Mouse (Mus musculus) heart, embryonic 12.5 days (tissue): ENCODE measurements around the gene Mansc4. TPM values are rescaled to one million over a fixed set of nuclear protein-coding genes. Genes with fewer than 3 reads are reported as not detected.

Experiments used
- ATAC-seq: fragments of 200-750 bp; cut with Nextera tagmentation; 2 replicates; pipeline ENCODE4 v1.8.0; 2017; ENCODE audit warnings: moderate TSS enrichment, moderate library complexity; ENCODE audit not compliant: insufficient number of reproducible peaks, low FRiP score
- H3K27ac ChIP-seq: fragments of 300-500 bp; sonication (generic); 2 replicates; pipeline ENCODE4 v1.5.1; 2016; ENCODE audit warnings: mild to moderate bottlenecking, moderate library complexity; ENCODE audit not compliant: poor library complexity, severe bottlenecking
- H3K27me3 ChIP-seq: fragments of 300-500 bp; sonication (generic); replicated peaks from 2 replicates; pipeline ENCODE4 v1.6.1; 2016; ENCODE audit warnings: mild to moderate bottlenecking, moderate library complexity
- H3K36me3 ChIP-seq: fragments of 300-500 bp; sonication (generic); 2 replicates; pipeline ENCODE4 v1.6.1; 2016; ENCODE audit warnings: mild to moderate bottlenecking, moderate library complexity
- H3K4me1 ChIP-seq: fragments of 300-500 bp; sonication (generic); replicated peaks from 2 replicates; pipeline ENCODE4 v1.6.1; 2016; ENCODE audit warnings: mild to moderate bottlenecking
- H3K4me2 ChIP-seq: fragments of 300-500 bp; sonication (generic); 2 replicates; pipeline ENCODE4 v1.6.1; 2016; ENCODE audit warnings: mild to moderate bottlenecking, moderate library complexity
- H3K4me3 ChIP-seq: fragments of 300-500 bp; sonication (generic); 2 replicates; pipeline ENCODE4 v1.5.1; 2016; ENCODE audit warnings: mild to moderate bottlenecking
- H3K9ac ChIP-seq: fragments of 300-500 bp; sonication (generic); 2 replicates; pipeline ENCODE4 v1.6.1; 2016; ENCODE audit warnings: mild to moderate bottlenecking, moderate library complexity
- H3K9me3 ChIP-seq: fragments of 300-500 bp; sonication (generic); replicated peaks from 2 replicates; pipeline ENCODE4 v1.6.1; 2016; ENCODE audit warnings: mild to moderate bottlenecking, moderate library complexity
- WGBS: fragments of 180-500 bp; shearing (Covaris S2); methylation state at CpG from one replicate; pipeline ENCODE4 v1.1.7; 2016; 5-methylcytosine and 5-hydroxymethylcytosine counted together
- polyA plus RNA-seq: library from polyadenylated mRNA; unstranded; fragments of >200 nt; fragmentation: Nextera tagmentation; extraction: Ambion mirVana; gene quantifications from 2 replicates; pipeline ENCODE4 v1.2.1, GENCODE M21; 2016

The Mansc4 gene
- polyA plus RNA-seq, 1 experiment from 2014 or later = 0.46 TPM

DNA sequence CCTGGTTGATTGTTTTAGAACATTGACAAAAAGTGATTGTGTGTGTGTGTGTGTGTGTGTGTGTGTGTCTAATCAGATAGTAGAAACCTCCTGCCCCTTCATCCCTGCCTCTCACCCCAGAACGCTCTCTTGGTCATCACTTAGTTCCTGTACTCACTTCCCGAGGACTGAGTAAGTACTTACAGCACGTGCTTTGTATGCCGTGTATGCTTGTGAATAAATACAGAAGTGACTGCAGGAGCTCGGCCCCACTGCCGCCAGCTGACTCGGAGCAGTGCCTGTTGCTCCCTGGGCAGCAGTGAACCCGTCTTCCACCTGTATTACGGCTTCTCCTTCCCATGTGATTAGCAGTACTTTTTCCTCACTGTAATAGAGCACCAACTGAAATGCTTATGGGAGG is 34.4 kb downstream of the Mansc4 start:
- 89% methylated on average over 9 of the region's 9 CpGs for WGBS
- Histone ChIP-seq H3K9me3 (no peaks in the 10 kb centered on the region), H3K4me1 (peaks cover 15% of the 10 kb centered on the region), H3K27ac (no peak overlapping the region), H3K4me2 (no peak overlapping the region), H3K4me3 (no peak overlapping the region), H3K27me3 (no peaks in the 10 kb centered on the region), H3K36me3 (peaks cover 86% of the 10 kb centered on the region), H3K9ac (no peak overlapping the region)
- no peak for ATAC-seq

DNA sequence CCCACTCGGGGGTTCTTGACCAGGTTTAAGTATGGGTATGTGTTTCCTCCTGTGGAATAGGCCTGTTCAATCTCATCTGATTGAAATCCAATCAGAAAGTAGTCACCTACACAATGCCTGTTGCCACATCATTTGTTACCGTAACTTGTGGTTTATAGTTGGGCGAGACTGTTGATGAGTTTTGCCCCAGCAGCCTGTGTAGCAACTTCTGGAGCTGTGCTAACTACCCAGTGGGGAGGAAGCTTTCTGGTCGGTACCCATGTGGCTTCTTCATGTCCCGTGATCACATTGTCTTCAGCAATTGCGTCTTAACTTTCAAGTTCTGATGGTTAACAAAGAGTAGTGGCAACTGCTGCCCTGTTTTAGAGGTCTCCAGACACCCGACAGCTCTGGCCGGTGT is 35.2 kb downstream of the Mansc4 start:
- Histone ChIP-seq H3K27me3 (no peaks in the 10 kb centered on the region), H3K4me1 (peaks cover 15% of the 10 kb centered on the region), H3K9me3 (no peaks in the 10 kb centered on the region), H3K27ac (no peak overlapping the region), H3K4me2 (no peak overlapping the region), H3K4me3 (no peak overlapping the region), H3K9ac (no peak overlapping the region), H3K36me3 (peaks cover 86% of the 10 kb centered on the region)
- WGBS = 89% methylated on average over 8 of the region's 8 CpGs
- no peak for ATAC-seq

DNA sequence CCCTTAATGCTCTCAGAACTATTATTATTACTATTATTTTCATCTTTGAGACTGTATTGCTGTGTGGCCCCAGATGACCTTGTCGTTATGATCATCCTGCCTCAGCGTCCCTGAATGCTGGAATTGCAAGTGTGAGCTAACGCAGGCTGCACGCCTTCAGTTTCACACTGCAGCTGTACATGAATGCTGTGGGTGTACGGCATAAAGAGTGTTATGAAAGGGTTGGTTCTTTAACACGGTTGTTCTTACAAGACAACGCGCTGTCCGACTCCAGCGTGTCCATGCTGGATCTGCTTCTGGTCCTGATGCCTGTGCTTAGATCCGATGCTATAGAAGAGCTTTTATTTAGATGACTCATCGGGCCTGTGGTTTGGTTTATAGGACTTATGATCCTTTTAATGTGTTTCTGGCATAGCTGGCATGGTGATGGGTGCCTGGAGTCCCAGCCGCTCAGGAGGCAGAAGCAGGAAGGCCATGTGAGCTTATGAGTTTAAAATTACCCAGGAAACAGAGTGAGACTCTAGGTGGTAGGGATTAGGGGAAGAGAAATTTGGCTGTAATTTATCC is 37.5 kb downstream of the Mansc4 start:
- Histone ChIP-seq H3K4me1 (peaks cover 5% of the 10 kb centered on the region), H3K36me3 (peaks cover 73% of the 10 kb centered on the region), H3K9ac (no peak overlapping the region), H3K27me3 (no peaks in the 10 kb centered on the region), H3K4me2 (no peak overlapping the region), H3K4me3 (no peak overlapping the region), H3K27ac (no peak overlapping the region), H3K9me3 (no peaks in the 10 kb centered on the region)
- no peak for ATAC-seq
- 93% methylated on average over 13 of the region's 13 CpGs for WGBS

DNA sequence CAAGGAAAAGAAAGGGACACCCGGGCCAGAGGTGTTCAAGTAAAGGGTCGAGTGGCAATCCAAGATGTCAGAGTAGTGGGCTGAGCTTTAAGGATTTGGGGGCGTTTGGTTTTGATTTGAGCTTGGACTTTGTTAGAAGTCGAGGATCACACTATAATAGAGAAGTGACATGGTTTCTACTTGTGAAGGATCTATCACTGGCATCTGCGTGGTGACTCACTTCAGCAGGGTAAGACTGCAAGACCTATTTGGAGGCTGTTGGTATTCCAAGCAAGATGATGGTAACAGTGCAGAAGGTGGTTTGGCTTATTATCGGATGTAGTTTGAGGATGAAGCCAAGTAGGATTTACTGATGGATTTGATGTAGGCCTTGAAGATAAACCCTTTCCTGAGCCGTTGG is 43.2 kb downstream of the Mansc4 start:
- Histone ChIP-seq H3K9ac (peak overlapping the region; percentile 95), H3K36me3 (peaks cover 26% of the 10 kb centered on the region), H3K27me3 (0 out of 2 replicates have a peak, but pooled peaks cover 2% of the 10 kb centered on the region), H3K9me3 (no peaks in the 10 kb centered on the region; the same call in 1 of the 2 replicates), H3K4me1 (peaks cover 18% of the 10 kb centered on the region), H3K27ac (no peak overlapping the region), H3K4me2 (peak overlapping the region; percentile 76), H3K4me3 (peak overlapping the region; percentile 91)
- no peak for ATAC-seq
- 49% methylated on average over 7 of the region's 7 CpGs for WGBS

DNA sequence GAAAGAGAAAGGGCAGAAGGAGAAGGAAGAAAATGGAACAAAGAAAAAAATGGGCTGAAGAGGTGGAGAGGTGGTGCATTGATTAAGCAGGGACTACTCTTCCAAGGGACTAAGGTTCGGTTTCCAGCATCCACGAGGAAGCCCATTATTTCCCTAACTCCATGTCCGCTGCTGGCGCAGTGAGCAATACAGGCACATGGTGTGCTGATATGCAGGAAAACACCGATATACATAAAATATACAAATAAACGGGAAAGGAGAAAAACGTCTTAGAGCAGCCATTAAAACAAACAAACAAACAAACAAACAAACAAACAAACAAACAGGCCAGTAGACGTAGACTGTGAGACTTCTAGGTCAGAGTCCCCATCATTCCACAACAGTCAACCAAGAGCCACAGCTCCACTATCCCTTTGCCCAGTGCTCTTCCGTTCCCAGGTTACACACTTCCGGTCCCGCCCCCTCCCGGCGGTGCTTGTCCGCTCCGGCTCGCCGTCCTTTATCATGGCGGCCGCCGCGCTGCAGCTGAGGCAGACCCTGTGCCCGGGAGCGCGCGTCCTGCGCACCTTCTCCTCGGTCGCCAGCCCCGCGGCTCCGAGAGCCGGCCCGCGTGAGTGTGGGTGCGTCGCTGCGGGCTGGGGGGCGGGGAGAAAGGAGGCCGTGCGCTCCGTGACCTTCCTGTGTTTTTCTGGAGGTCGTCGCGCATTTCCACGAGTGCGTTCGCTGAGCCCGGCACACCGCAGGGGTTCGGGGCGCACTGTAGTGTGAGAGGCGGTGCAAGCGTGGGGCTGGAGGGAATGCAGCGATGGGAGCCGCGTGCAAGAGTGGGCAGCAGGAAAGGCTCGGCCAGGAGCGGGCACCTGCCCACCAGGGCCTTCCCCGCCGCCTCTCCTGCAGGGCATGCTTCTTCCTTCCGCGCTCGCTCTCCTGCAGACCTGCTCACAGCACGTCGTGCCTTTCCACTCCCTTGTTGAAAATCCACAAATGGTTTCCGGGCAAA is 44.2 kb downstream of the Mansc4 start, which contains the start of gene Mrps35:
Gene Mrps35 (plus strand): TSS at position 474 of the 1,000 bp plus-strand sequence.
- H3K9me3 ChIP-seq = no peaks in the 10 kb centered on the region; the same call in 1 of the 2 replicates
- peaks cover 18% of the 10 kb centered on the region for H3K4me1 ChIP-seq
- ATAC-seq = peak; percentile 97
- peak within 1 kb of the TSS; percentile 95 for H3K9ac ChIP-seq
- WGBS = 3% methylated on average over 66 of the region's 66 CpGs
- H3K36me3 ChIP-seq = peaks cover 17% of the 10 kb centered on the region
- peak within 1 kb of the TSS; percentile 87 for H3K27ac ChIP-seq
- peak within 1 kb of the TSS; percentile 91 for H3K4me3 ChIP-seq
- 0 out of 2 replicates have a peak, but pooled peaks cover 2% of the 10 kb centered on the region for H3K27me3 ChIP-seq
- H3K4me2 ChIP-seq = peak within 1 kb of the TSS; percentile 76

DNA sequence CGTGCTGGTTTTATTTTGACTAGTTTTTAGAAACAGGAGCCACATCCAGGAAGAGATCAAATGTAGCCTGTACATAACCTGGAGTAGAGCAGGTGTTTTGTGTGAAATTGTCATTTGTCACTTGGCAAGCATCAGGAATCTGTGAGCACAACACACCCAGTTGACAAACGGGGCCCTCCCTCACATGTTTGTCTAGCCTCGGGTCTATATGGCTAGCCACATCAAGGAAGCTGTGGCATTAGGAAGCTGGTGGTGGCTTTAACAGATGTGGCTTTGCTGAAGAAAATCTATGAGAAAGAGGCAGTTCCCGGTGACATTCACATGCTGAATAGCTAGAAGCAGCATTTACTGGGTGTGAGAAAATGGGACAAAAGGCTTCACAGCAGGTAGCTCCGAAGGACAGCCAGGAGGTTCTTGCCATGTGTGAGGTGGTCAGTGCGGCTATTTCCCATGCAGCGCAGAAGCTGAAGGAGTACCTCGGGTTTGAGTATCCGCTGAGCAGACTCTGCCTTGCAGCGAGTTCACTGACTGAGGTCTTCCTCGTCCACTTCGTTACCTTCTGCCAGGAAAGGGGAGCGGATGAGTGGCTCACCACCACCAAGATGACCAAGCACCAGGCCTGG is 54.4 kb downstream of the Mansc4 start, which contains the start of gene Rep15:
Gene Rep15 (plus strand): TSS at position 282 of the 623 bp plus-strand sequence.
- no peak within 1 kb of the TSS for H3K9ac ChIP-seq
- H3K27ac ChIP-seq = no peak within 1 kb of the TSS
- no peak within 1 kb of the TSS for H3K4me3 ChIP-seq
- H3K9me3 ChIP-seq = no peaks in the 10 kb centered on the region
- no peaks in the 10 kb centered on the region for H3K27me3 ChIP-seq
- 0 out of 2 replicates have a peak, but pooled peaks cover 5% of the 10 kb centered on the region for H3K4me1 ChIP-seq
- H3K4me2 ChIP-seq = no peak within 1 kb of the TSS
- WGBS = 56% methylated on average over 13 of the region's 13 CpGs
- peaks cover 49% of the 10 kb centered on the region for H3K36me3 ChIP-seq
- no peak for ATAC-seq

DNA sequence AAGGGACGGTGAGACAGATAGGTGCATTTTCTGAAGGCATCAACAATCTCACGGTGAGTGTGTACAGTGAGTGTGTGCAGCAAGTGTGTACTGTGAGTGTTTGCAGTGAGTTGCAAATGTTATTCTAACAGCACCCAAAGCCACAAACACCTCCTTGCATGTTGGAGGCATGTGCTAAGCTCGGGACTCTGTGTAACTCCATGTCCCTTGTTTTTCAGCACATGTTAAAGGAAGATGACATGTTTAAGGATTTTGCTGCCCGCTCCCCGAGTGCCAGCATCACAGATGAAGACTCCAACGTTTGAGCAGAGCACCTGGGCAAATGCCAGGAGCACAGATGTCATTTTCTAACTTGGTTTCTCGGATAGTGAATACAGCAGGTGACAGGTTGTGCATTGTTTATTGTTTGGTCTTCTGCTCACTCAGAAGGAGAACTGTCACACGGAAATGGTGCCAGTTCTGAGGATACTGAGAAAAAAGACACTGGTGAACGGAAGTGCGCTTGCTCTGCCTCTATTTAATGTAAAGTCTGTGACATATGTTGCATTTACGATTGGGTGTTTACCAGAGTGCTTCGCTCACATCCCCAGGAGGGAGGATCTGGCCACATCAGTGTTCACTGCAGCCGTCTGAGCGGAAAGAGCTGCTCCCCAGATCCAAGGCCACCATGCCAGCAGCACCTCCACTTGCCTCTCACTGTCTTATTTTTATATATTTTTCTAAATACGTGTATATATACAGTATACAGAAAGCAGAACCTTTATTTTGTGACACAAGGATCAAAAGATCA is 56.5 kb downstream of the Mansc4 start:
- H3K4me1 ChIP-seq = 0 out of 2 replicates have a peak, but pooled peaks cover 5% of the 10 kb centered on the region

DNA sequence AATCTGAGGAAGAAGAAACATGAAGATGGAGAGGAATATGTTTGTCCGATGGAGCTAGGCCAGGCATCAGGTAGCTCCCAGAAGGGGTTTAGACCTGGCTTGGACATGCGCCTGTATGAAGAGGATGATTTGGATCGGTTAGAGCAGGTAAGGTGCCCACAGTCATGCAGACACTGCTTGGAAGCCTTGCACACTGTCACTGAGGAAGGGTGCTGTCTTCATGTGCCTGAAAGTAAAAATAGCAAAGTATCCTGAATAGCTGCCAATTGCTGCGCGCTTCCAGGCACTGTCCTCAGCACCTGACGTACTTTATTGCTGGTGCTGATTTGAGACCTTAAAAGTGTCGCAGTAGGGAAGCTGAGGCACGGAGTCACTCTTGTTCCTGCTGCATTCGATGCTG is 57.2 kb downstream of the Mansc4 start:
- H3K4me1 ChIP-seq = 0 out of 2 replicates have a peak, but pooled peaks cover 5% of the 10 kb centered on the region
- no peaks in the 10 kb centered on the region for H3K27me3 ChIP-seq
- H3K27ac ChIP-seq = no peak overlapping the region
- no peaks in the 10 kb centered on the region for H3K9me3 ChIP-seq
- no peak overlapping the region for H3K9ac ChIP-seq
- WGBS = 72% methylated on average over 9 of the region's 9 CpGs
- no peak for ATAC-seq
- H3K4me3 ChIP-seq = no peak overlapping the region
- H3K36me3 ChIP-seq = peaks cover 73% of the 10 kb centered on the region
- no peak overlapping the region for H3K4me2 ChIP-seq

More for the DNA sequence above, 56.5 kb downstream of the Mansc4 start:
- WGBS = 84% methylated on average over 15 of the region's 15 CpGs
- ATAC-seq = no peak
- Histone ChIP-seq H3K9me3 (no peaks in the 10 kb centered on the region), H3K9ac (no peak overlapping the region), H3K4me3 (no peak overlapping the region), H3K27me3 (no peaks in the 10 kb centered on the region), H3K36me3 (peaks cover 69% of the 10 kb centered on the region), H3K4me2 (no peak overlapping the region), H3K27ac (no peak overlapping the region)

DNA sequence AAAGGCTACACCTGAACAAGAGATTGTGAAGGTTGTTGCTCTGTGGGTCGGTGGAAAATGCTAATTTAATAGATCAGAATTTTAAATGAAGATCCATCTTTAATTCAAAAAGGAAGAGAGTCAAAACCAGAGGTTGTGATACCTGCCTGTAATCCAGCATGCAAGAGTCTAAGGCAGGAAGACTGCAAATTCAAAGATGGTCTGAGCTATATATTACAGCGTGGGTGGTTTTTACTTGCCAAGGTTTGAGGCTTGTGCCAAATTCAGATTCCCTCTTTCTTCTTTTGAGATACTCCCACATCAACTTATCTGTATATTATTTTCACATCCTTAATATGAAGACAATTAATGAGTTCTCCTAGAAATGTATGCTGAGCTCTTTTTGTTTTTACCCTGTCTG is 58.4 kb downstream of the Mansc4 start:
- Histone ChIP-seq H3K9me3 (no peaks in the 10 kb centered on the region), H3K4me3 (no peak overlapping the region), H3K4me2 (no peak overlapping the region), H3K27me3 (no peaks in the 10 kb centered on the region), H3K9ac (no peak overlapping the region), H3K27ac (no peak overlapping the region), H3K4me1 (0 out of 2 replicates have a peak, but pooled peaks cover 5% of the 10 kb centered on the region), H3K36me3 (peaks cover 80% of the 10 kb centered on the region)
- ATAC-seq = no peak
- 79% methylated on average over 2 of the region's 2 CpGs for WGBS
